Mouse (Mus musculus) cerebellum, adult 2 months (tissue): ENCODE data around the gene Trappc1.

ENCODE experiments used
- CTCF ChIP-seq: fragments of 200-500 bp; IDR thresholded peaks from 2 replicates; pipeline ENCODE4 v1.5.1; 2011; ENCODE audit warnings: low read depth, mild to moderate bottlenecking, control low read depth, low read length, moderate library complexity, borderline replicate concordance; ENCODE audit not compliant: insufficient read depth
- POLR2A ChIP-seq: fragments of 200-500 bp; IDR thresholded peaks from 2 replicates; pipeline ENCODE4 v1.6.1; 2011; ENCODE audit warnings: low read length, control low read depth, borderline replicate concordance; ENCODE audit not compliant: insufficient read depth

DNA sequence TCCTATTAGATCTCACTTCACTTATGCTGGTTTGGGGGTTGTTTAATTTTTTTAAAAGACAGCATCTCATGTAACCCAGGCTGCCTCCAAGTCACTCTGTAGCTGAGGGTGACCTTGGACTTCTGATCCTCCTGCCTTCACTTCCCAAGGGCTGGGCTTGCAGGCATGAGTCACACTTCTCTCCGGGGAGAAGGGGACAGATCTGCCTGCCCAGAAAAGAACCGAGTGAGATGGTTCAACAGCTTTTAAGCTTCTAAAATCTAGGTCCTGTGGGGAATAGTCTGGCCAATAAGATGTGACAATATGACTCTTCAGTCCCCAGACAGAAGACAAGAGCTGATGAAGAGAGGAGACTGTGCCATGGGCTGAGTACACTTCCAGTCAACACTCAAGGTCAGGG lies 47.7 kb upstream of the Trappc1 start:
- TF ChIP-seq CTCF (no peak), POLR2A (no peak)
